ENCODE assay signal across 33 mouse cellular contexts in the genomic region with DNA sequence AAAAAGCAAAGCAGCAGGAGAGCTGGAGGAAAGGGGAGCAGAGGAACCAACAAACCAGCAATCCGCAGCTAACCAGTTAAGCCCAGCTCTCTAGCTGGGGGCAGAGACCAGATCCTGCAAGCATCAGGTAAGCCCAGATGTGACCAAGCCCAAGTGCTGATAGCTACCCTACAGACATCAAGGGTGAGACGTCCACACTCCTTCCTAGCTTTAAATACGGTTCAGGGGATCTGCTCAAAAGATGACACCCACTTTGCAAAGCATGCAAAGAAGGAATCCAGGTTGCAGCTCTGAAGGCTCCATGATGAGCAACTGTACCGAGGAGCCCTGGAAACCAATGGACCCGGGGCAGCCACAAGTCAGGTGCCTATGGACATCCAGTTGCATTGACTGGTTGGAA. TPM values are rescaled to one million over a fixed set of nuclear protein-coding genes. Genes with fewer than 3 reads are reported as not detected.
DNase-seq lines count a peak whose midpoint lies in the region; ATAC-seq and TF ChIP-seq lines count a peak whose summit lies in the region.
"Had no signal": no experiment of that assay in that cellular context is flagged by ENCODE, and none has a peak within 500 bp of the region (broad histone marks: within the 10 kb centered on the region; RNA-seq: fewer than 3 reads in every experiment).

No protein-coding gene starts in this region.

- H3K79me2 ChIP-seq in CH12.LX (replicated peaks; ENCODE audit: control insufficient read depth, extremely low read depth, insufficient read depth, poor library complexity, severe bottlenecking), result no peaks in the 10 kb centered on the region

- no peaks in the 10 kb centered on the region for H3K4me1 ChIP-seq in kidney, embryonic 15.5 days
- H3K4me1 ChIP-seq in CH12.LX (ENCODE audit: control insufficient read depth in 1 of 2, insufficient read depth in 2 of 2), result peaks cover 59 to 89% of the 10 kb centered on the region in 2 experiments
- H3K4me1 ChIP-seq: embryonic facial prominence, embryonic 13.5 days; forebrain, embryonic 10.5 days; forebrain, embryonic 15.5 days; heart, embryonic 15.5 days; hindbrain, embryonic 12.5 days; intestine, embryonic 15.5 days; limb, embryonic 13.5 days; midbrain, embryonic 10.5 days; midbrain, embryonic 15.5 days; neural tube, embryonic 15.5 days had no signal

- H3K9ac ChIP-seq in kidney, embryonic 15.5 days, result no peak overlapping the region
- H3K9ac ChIP-seq in CH12.LX (ENCODE audit: insufficient read depth, low read depth), result no peak overlapping the region
- H3K9ac ChIP-seq: embryonic facial prominence, embryonic 13.5 days; forebrain, embryonic 15.5 days; heart, embryonic 15.5 days; hindbrain, embryonic 12.5 days; intestine, embryonic 15.5 days; limb, embryonic 13.5 days; liver, embryonic 14.5 days; lung, embryonic 14.5 days; midbrain, embryonic 15.5 days; neural tube, embryonic 15.5 days had no signal

- in situ Hi-C loops in CH12.LX (cut with MboI; ENCODE audit: low pct_ligation_motif_present, low pct_unique_long_range_greater_than_20kb, low sequenced_read_pairs), result no loop called here

- H3K4me3 ChIP-seq in kidney, embryonic 15.5 days (replicated peaks), result no peak overlapping the region
- no peak overlapping the region for H3K4me3 ChIP-seq in CH12.LX (replicated peaks in 1 of 3; ENCODE audit: low read depth in 2 of 3, low read length in 2 of 3, poor library complexity in 1 of 3)
- H3K4me3 ChIP-seq: embryonic facial prominence, embryonic 13.5 days; forebrain, embryonic 10.5 days; forebrain, embryonic 15.5 days; heart, embryonic 15.5 days; hindbrain, embryonic 12.5 days; intestine, embryonic 15.5 days; limb, embryonic 13.5 days; midbrain, embryonic 10.5 days; midbrain, embryonic 15.5 days; neural tube, embryonic 15.5 days had no signal

- dilution Hi-C loops in CH12.LX (cut with MboI; ENCODE audit: extremely low pct_ligation_motif_present, extremely low pct_unique_long_range_greater_than_20kb, low sequenced_read_pairs), result no loop called here

- H3K4me2 ChIP-seq in kidney, embryonic 15.5 days, result no peak overlapping the region
- 0 out of 2 replicates have a peak overlapping the region, but pooled peaks have one; percentile 30 for H3K4me2 ChIP-seq in CH12.LX (ENCODE audit: insufficient read depth, low read depth, poor library complexity, severe bottlenecking)
- H3K4me2 ChIP-seq: embryonic facial prominence, embryonic 13.5 days; forebrain, embryonic 15.5 days; heart, embryonic 15.5 days; hindbrain, embryonic 12.5 days; intestine, embryonic 15.5 days; limb, embryonic 13.5 days; lung, embryonic 14.5 days; midbrain, embryonic 15.5 days; neural tube, embryonic 15.5 days had no signal

- ATAC-seq in kidney, embryonic 15.5 days (replicated peaks; ENCODE audit: low FRiP score), result no peak
- ATAC-seq: forebrain, embryonic 15.5 days; hindbrain, postnatal 0 days; intestine, embryonic 15.5 days; midbrain, embryonic 15.5 days; Patski had no signal

- no peak for TF ChIP-seq EP300 in CH12.LX (IDR thresholded peaks at IDR 0.05; ENCODE audit: low read length)

- no peak for TF ChIP-seq RAD21 in CH12.LX (IDR thresholded peaks at IDR 0.05; ENCODE audit: low read depth, low read length)

- no peak for TF ChIP-seq CTCF in CH12.LX (conservative IDR thresholded peaks at IDR 0.05 in 1 of 2, IDR thresholded peaks at IDR 0.05 in 1 of 2; ENCODE audit: low read depth in 2 of 2, low read length in 2 of 2)

- DNase-seq in adrenal gland, adult 8-10 months, result peak; percentile 2
- DNase-seq in adrenal gland, postnatal 36 days, result no peak
- DNase-seq in kidney, postnatal 10 days, result peak; percentile 2
- peak; percentile 0 for DNase-seq in ovary, adult 18-20 months (ENCODE audit: low spot score)
- no peak for DNase-seq in ovary, postnatal 36 days (ENCODE audit: low spot score)
- DNase-seq in CH12.LX (ENCODE audit: extremely low read depth), result no peak
- DNase-seq: cerebellum, adult 11 months; cerebellum, adult 9-10 months; heart, postnatal 36 days; kidney, adult 2 months; layer of hippocampus, adult 9-11 months; lung, embryonic 14.5 days had no signal

- 87% methylated on average over 5 of the region's 5 CpGs for WGBS in kidney, embryonic 15.5 days

- H3K9me3 ChIP-seq in kidney, embryonic 15.5 days (replicated peaks), result no peaks in the 10 kb centered on the region
- no peaks in the 10 kb centered on the region for H3K9me3 ChIP-seq in CH12.LX (replicated peaks; ENCODE audit: low read length)
- H3K9me3 ChIP-seq: embryonic facial prominence, embryonic 13.5 days; forebrain, embryonic 10.5 days; forebrain, embryonic 15.5 days; heart, embryonic 15.5 days; hindbrain, embryonic 12.5 days; intestine, embryonic 15.5 days; limb, embryonic 13.5 days; midbrain, embryonic 10.5 days; midbrain, embryonic 15.5 days; neural tube, embryonic 15.5 days had no signal

- no peaks in the 10 kb centered on the region for H3K36me3 ChIP-seq in kidney, embryonic 15.5 days
- H3K36me3 ChIP-seq in CH12.LX (replicated peaks in 1 of 2; ENCODE audit: control insufficient read depth in 1 of 2, insufficient read depth in 1 of 2, low read length in 1 of 2), result peaks cover 0 to 44% of the 10 kb centered on the region in 2 experiments
- H3K36me3 ChIP-seq: embryonic facial prominence, embryonic 13.5 days; forebrain, embryonic 10.5 days; forebrain, embryonic 15.5 days; heart, embryonic 15.5 days; hindbrain, embryonic 12.5 days; intestine, embryonic 15.5 days; limb, embryonic 13.5 days; midbrain, embryonic 10.5 days; midbrain, embryonic 15.5 days; neural tube, embryonic 15.5 days had no signal

- H3K27ac ChIP-seq in kidney, embryonic 15.5 days, result no peak overlapping the region
- no peak overlapping the region for H3K27ac ChIP-seq in CH12.LX (ENCODE audit: insufficient read depth, low read depth)
- H3K27ac ChIP-seq: embryonic facial prominence, embryonic 13.5 days; forebrain, embryonic 10.5 days; forebrain, embryonic 15.5 days; heart, embryonic 15.5 days; hindbrain, embryonic 12.5 days; hindbrain, postnatal 0 days; intestine, embryonic 15.5 days; kidney, postnatal 0 days; limb, embryonic 13.5 days; liver, embryonic 14.5 days; midbrain, embryonic 10.5 days; midbrain, embryonic 15.5 days; neural tube, embryonic 15.5 days had no signal

- TF ChIP-seq POLR2A in CH12.LX (IDR thresholded peaks at IDR 0.05; ENCODE audit: low read depth, low read length), result no peak

- H3K27me3 ChIP-seq in kidney, embryonic 15.5 days, result no peaks in the 10 kb centered on the region
- no peaks in the 10 kb centered on the region for H3K27me3 ChIP-seq in CH12.LX (replicated peaks)
- H3K27me3 ChIP-seq: embryonic facial prominence, embryonic 13.5 days; forebrain, embryonic 15.5 days; heart, embryonic 15.5 days; hindbrain, embryonic 12.5 days; intestine, embryonic 15.5 days; limb, embryonic 13.5 days; midbrain, embryonic 15.5 days; neural tube, embryonic 15.5 days had no signal

TF ChIP-seq in CH12.LX, 34 proteins besides CTCF, POLR2A, EP300 and RAD21:
- no peak for TF ChIP-seq POLR2AphosphoS2 (IDR thresholded peaks at IDR 0.05; ENCODE audit: low read depth, low read length)
TF ChIP-seq in CH12.LX: peak in this region for 0.

RNA-seq across cellular contexts. Expression of a gene that starts 8.3 kb away (rescaled TPM):
- 1 to 10 TPM in 1 of 4 experiments, under 1 TPM in 3; 0.77 to 2.1 (median 0.88) TPM for total RNA-seq in adrenal gland, adult 8-10 months (2022)
- total RNA-seq in adrenal gland, postnatal 36 days (2021), result under 1 TPM; 0.66 to 0.86 TPM
- polyA plus RNA-seq in kidney, embryonic 15.5 days (2015; fragmentation: Nextera tagmentation; extraction: Ambion mirVana), result 0.40 and 0.57 TPM in 2 replicates
- total RNA-seq in CH12.LX (2012; rRNA removed) (2.9 and 4.5 TPM in 2 replicates), CH12.LX (2014; rRNA removed) (9.8 TPM in 2 replicates)
- 13.0 and 13.9 TPM in 2 replicates for polyA plus RNA-seq in CH12.LX (2012; ENCODE audit: insufficient read length, low read depth)
- total RNA-seq: megakaryocyte progenitor cell, adult 5-6 weeks; MEL had no signal
- polyA plus RNA-seq: embryonic facial prominence, embryonic 13.5 days; Patski had no signal

RNA-seq across cellular contexts. Expression of a gene that starts 9.6 kb away (rescaled TPM):
- under 1 TPM; 0.54 to 0.84 (median 0.72) TPM for total RNA-seq in adrenal gland, adult 8-10 months (2022)
- total RNA-seq in adrenal gland, postnatal 36 days (2021), result under 1 TPM; 0.26 to 0.30 TPM
- 0.10 TPM in 1 of 2 replicates, not detected in the other for polyA plus RNA-seq in kidney, embryonic 15.5 days (2015; fragmentation: Nextera tagmentation; extraction: Ambion mirVana)
- total RNA-seq in CH12.LX (2012; rRNA removed) (not detected in 2 replicates), CH12.LX (2014; rRNA removed) (not detected in 2 replicates)
- 0.27 TPM in 1 of 2 replicates, not detected in the other for polyA plus RNA-seq in CH12.LX (2012; ENCODE audit: insufficient read length, low read depth)
- total RNA-seq: gastrocnemius, adult 8-10 months; heart, adult 8-10 months; heart, postnatal 36 days; hindbrain, postnatal 0 days; left cerebral cortex, adult 8-10 months; left cerebral cortex, postnatal 36 days; megakaryocyte progenitor cell, adult 5-6 weeks; MEL had no signal
- polyA plus RNA-seq: embryonic facial prominence, embryonic 13.5 days; forebrain, embryonic 10.5 days; forebrain, embryonic 15.5 days; heart, embryonic 15.5 days; hindbrain, embryonic 12.5 days; hindbrain, postnatal 0 days; intestine, embryonic 15.5 days; kidney, postnatal 0 days; limb, embryonic 13.5 days; lung, embryonic 14.5 days; midbrain, embryonic 10.5 days; midbrain, embryonic 15.5 days; neural tube, embryonic 15.5 days; Patski had no signal

RNA-seq across cellular contexts. Expression of a gene that starts 44.3 kb away (rescaled TPM):
- total RNA-seq in adrenal gland, adult 8-10 months (2022), result 1 to 10 TPM; 1.8 to 2.7 (median 2.3) TPM
- total RNA-seq in adrenal gland, postnatal 36 days (2021), result 1 to 10 TPM; 1.4 to 1.5 TPM
- 1.1 and 2.1 TPM in 2 replicates for polyA plus RNA-seq in kidney, embryonic 15.5 days (2015; fragmentation: Nextera tagmentation; extraction: Ambion mirVana)
- total RNA-seq in CH12.LX (2012; rRNA removed), result 0.76 and 0.93 TPM in 2 replicates
- total RNA-seq in CH12.LX (2014; rRNA removed), result 0.40 and 0.63 TPM in 2 replicates
- 0.59 and 0.70 TPM in 2 replicates for polyA plus RNA-seq in CH12.LX (2012; ENCODE audit: insufficient read length, low read depth)

RNA-seq across cellular contexts. Expression of a gene that starts 48.3 kb away (rescaled TPM):
- 100 to 1,000 TPM in 1 of 4 experiments, 10 to 100 TPM in 3; 86.5 to 102 (median 87.4) TPM for total RNA-seq in adrenal gland, adult 8-10 months (2022)
- 100 to 1,000 TPM in 1 of 2 experiments, 10 to 100 TPM in 1; 80.9 to 105 TPM for total RNA-seq in adrenal gland, postnatal 36 days (2021)
- 151 and 153 TPM in 2 replicates for polyA plus RNA-seq in kidney, embryonic 15.5 days (2015; fragmentation: Nextera tagmentation; extraction: Ambion mirVana)
- total RNA-seq in CH12.LX (2012; rRNA removed) (118 and 132 TPM in 2 replicates), CH12.LX (2014; rRNA removed) (90.6 and 93.2 TPM in 2 replicates)
- 75.4 and 79.3 TPM in 2 replicates for polyA plus RNA-seq in CH12.LX (2012; ENCODE audit: insufficient read length, low read depth)

Comparison
In these comparisons a context has a peak if more than half of its experiments do, and no peak if none do; other contexts are left out.
1. DNase-seq: peak in adrenal gland, adult 8-10 months (single experiment), kidney, postnatal 10 days (single experiment) and ovary, adult 18-20 months (single experiment); none in adrenal gland, postnatal 36 days (0 of 2), ovary, postnatal 36 days (single experiment) and CH12.LX (single experiment).